Mouse (Mus musculus) layer of hippocampus, postnatal 10 days (tissue): ENCODE measurements at regions not wholly inside any gene's neighbourhood (a gene's known extent, or its start where the extent isn't known, plus 50 kb on each side); places are given as distances from the start of the nearest gene placed in this dataset.

ENCODE experiments used
- microRNA-seq, 2 experiments: library from miRNA; unstranded; fragments of <30 nt; microRNA quantifications; one replicate each; pipeline ENCODE4 v1.2.0; 2021

Small RNA genes in the stretch of these regions (microRNA-seq; reads per million reads assigned to microRNA genes)
- gene Gm26190, result 0 reads per million in 2 experiments
